Mouse (Mus musculus): ENCODE measurements around the gene Vmn2r69. TPM values are rescaled to one million over a fixed set of nuclear protein-coding genes. Genes with fewer than 3 reads are reported as not detected.

The Vmn2r69 gene
- not detected in 2 replicates for polyA plus RNA-seq (2016; fragmentation: Nextera tagmentation; extraction: Ambion mirVana)

DNA sequence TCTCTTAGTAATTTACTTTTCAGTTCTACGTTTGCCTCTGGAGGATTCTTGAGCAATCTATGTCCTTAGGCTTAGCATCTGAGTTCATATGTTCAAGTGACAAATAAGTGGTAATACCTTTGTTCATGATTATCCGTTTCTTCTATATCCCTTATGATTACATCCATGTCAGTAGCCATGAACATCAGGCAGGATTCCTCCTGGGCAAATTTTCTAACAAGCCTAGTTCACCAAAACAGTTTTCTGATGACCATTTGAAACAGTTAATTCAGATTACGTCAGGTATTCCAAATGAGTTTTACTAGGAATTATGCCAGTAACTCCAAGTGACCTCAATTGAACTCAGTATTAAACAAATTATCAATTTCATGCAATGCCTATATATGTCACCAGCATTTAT lies at the start of gene Vmn2r69:
Gene Vmn2r69 (minus strand): TSS at position 101 of the 400 bp plus-strand sequence.
- Histone ChIP-seq H3K9me3 (replicated peaks) (peaks cover 3% of the 10 kb centered on the region; the same call in 1 of the 2 replicates), H3K9ac (no peak within 1 kb of the TSS), H3K4me3 (no peak within 1 kb of the TSS), H3K4me2 (no peak within 1 kb of the TSS), H3K4me1 (replicated peaks) (no peaks in the 10 kb centered on the region), H3K36me3 (no peaks in the 10 kb centered on the region), H3K27me3 (replicated peaks) (no peaks in the 10 kb centered on the region), H3K27ac (ENCODE audit: poor library complexity, severe bottlenecking) (no peak within 1 kb of the TSS)
- ATAC-seq (ENCODE audit: insufficient number of reproducible peaks, low FRiP score): no peak
- 65% methylated on average over 3 of the region's 3 CpGs for WGBS

Other genes starting within 250 kb of the Vmn2r69 start
- gene Vmn2r68, start 178.1 kb downstream of the Vmn2r69 start, polyA plus RNA-seq (2016; fragmentation: Nextera tagmentation; extraction: Ambion mirVana): not detected in 2 replicates
- gene Vmn2r71, start 147.2 kb upstream of the Vmn2r69 start, polyA plus RNA-seq (2016; fragmentation: Nextera tagmentation; extraction: Ambion mirVana): not detected in 2 replicates
- not detected in 2 replicates for gene Vmn2r70, start 153.3 kb upstream of the Vmn2r69 start, polyA plus RNA-seq (2016; fragmentation: Nextera tagmentation; extraction: Ambion mirVana)